Mouse (Mus musculus) cerebellum, adult 9-10 months (tissue): ENCODE measurements around the gene Teddm1b.

ENCODE experiments used
- DNase-seq: peaks from one replicate; pipeline ENCODE4 v3.0.0; 2022

The Teddm1b gene

GRCm38 (mm10) chr1:153904236-153904635 is 30.1 kb downstream of the Teddm1b start:
- DNase-seq: no peak

- DNase-seq: no peak
These were observed 31.7 kb downstream of the Teddm1b start for GRCm38 (mm10) chr1:153905884-153906283.

GRCm38 (mm10) chr1:153908208-153908607 is 34.1 kb downstream of the Teddm1b start:
- DNase-seq: no peak

- no peak for DNase-seq
These were observed 34.6 kb downstream of the Teddm1b start for GRCm38 (mm10) chr1:153908741-153909140.

GRCm38 (mm10) chr1:153909213-153909962 is 35.2 kb downstream of the Teddm1b start:
- DNase-seq: no peak

GRCm38 (mm10) chr1:153909963-153910291 is 35.8 kb downstream of the Teddm1b start:
- DNase-seq: no peak

- no peak for DNase-seq
These were observed 36.3 kb downstream of the Teddm1b start for GRCm38 (mm10) chr1:153910423-153910822.

- DNase-seq: no peak
These were observed 37.2 kb downstream of the Teddm1b start for GRCm38 (mm10) chr1:153911276-153911795.

- no peak for DNase-seq
These were observed 39.7 kb downstream of the Teddm1b start for GRCm38 (mm10) chr1:153913869-153914268.

- DNase-seq: no peak
These were observed 44.5 kb downstream of the Teddm1b start for GRCm38 (mm10) chr1:153918521-153919206.

- no peak for DNase-seq
These were observed 47.5 kb downstream of the Teddm1b start for GRCm38 (mm10) chr1:153921642-153922041.

- DNase-seq: no peak
These were observed 48.5 kb downstream of the Teddm1b start for GRCm38 (mm10) chr1:153922571-153923021.

GRCm38 (mm10) chr1:153924395-153925385 is 50.5 kb downstream of the Teddm1b start:
- no peak for DNase-seq
